Mouse (Mus musculus) cortical plate, adult 2 months (tissue): ENCODE results near the gene Ube3c.

Experiments
- CTCF ChIP-seq: fragments of 200-500 bp; IDR thresholded peaks from 2 replicates; pipeline ENCODE4 v1.5.1; 2011; ENCODE audit warnings: mild to moderate bottlenecking, control low read depth, low read length; ENCODE audit not compliant: insufficient read depth; ENCODE audit errors: extremely low read depth
- POLR2A ChIP-seq: fragments of 200-500 bp; IDR thresholded peaks from 2 replicates; pipeline ENCODE4 v1.6.1; 2011; ENCODE audit warnings: mild to moderate bottlenecking, low read length, control low read depth; ENCODE audit not compliant: insufficient read depth; ENCODE audit errors: extremely low read depth

DNA sequence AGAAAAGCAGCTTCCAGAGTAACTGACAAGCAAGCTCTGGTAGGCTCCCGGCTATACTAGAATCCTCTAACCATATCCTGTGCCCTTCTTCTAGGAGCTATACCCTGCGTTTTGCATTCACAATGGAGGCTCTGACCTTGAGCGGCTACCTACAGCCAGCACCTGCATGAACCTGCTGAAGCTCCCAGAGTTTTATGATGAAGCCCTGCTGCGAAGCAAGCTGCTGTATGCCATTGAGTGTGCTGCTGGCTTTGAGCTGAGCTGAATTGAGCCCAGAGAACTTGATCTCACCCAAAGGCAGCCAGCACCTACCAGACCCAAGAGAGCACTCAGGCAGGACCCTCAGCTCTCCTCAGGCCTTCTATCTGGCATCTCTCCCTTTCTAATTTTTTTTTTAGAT, 105.3 kb downstream of the Ube3c start:
- TF ChIP-seq CTCF (no peak), POLR2A (no peak)
